Mouse (Mus musculus): Measurements from ENCODE around the gene Trim6. TPM values are rescaled to one million over a fixed set of nuclear protein-coding genes. Genes with fewer than 3 reads are reported as not detected.

Trim6 gene
- not detected for total RNA-seq (2023)

GRCm38 (mm10) chr7:104218701-104219569 lies at the start of gene Trim6:
TSS of gene Trim6 (plus strand) at chr7:104218793.

DNA sequence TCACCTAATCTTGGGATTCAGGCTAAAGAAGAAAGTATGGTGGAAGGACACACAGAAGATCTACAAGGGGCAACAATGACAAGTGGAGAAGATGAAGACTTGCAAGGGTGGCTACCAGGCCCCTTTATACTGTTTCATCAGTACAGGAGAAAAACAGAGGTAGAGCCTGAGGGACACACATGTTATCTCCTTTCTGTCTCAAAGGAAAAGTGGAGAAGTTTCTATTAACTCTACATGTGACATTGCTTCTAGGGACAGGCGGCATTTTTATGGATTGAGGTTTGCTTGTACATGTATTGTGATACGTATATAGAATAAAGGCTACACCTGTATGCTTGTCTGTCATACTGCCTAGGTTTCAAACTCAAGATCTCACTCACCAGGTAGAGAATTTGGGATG lies 35.3 kb upstream of the Trim6 start, which contains the start of gene Olfr648:
Gene Olfr648 (minus strand): TSS at position 101 of the 400 bp plus-strand sequence.

DNA sequence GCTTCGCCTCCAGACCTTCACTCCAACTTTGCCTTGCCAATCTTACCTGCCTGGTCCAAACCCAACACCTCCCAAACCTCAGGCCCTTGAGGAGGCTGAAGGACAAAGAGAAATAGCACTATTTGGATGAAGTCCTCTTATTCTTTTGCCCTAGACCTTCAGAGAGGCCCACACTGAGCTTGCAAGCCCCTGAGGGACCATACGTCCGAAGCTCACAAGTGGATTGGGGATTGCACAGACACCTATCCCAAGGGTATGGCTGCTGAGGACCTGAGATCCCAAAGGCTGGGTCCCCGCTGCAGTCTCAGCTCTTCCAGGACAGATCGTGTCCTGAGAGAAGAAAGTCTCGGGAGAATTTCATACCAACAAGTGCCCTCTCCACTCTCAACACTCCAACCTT lies 22.7 kb upstream of the Trim6 start, which contains the start of gene Olfr649:
Gene Olfr649 (minus strand): TSS at position 101 of the 400 bp plus-strand sequence.

GRCm38 (mm10) chr7:104244287-104245181 lies 25.9 kb downstream of the Trim6 start, which contains the start of gene Trim34a:
TSS of gene Trim34a (plus strand) at chr7:104244457.

Other genes with a start within 250 kb of the Trim6 start
- gene Olfr635, start 247.6 kb upstream of the Trim6 start, total RNA-seq (2023), result not detected
- not detected for gene Olfr638, start 220.0 kb upstream of the Trim6 start, total RNA-seq (2023)
- gene Olfr639, start 201.5 kb upstream of the Trim6 start, total RNA-seq (2023), result not detected
- not detected for gene Olfr640, start 193.2 kb upstream of the Trim6 start, total RNA-seq (2023)
- gene Olfr641, start 183.3 kb upstream of the Trim6 start, total RNA-seq (2023), result not detected
- gene Olfr642, start 166.1 kb upstream of the Trim6 start, total RNA-seq (2023), result not detected
- not detected for gene 4930516K23Rik, start 157.3 kb upstream of the Trim6 start, total RNA-seq (2023)
- not detected for gene Olfr644, start 146.9 kb upstream of the Trim6 start, total RNA-seq (2023)
- not detected for gene Olfr645, start 133.3 kb upstream of the Trim6 start, total RNA-seq (2023)
- not detected for gene Olfr646, start 113.9 kb upstream of the Trim6 start, total RNA-seq (2023)
- not detected for gene Ubqln5, start 89.0 kb upstream of the Trim6 start, total RNA-seq (2023)
- not detected for gene Olfr643, start 81.4 kb upstream of the Trim6 start, total RNA-seq (2023)
- gene Ubqln3, start 75.5 kb upstream of the Trim6 start, total RNA-seq (2023), result not detected
- not detected for gene Ubqlnl, start 68.2 kb upstream of the Trim6 start, total RNA-seq (2023)
- not detected for gene Olfm5, start 54.0 kb upstream of the Trim6 start, total RNA-seq (2023)
- gene Olfr648, start 35.4 kb upstream of the Trim6 start, total RNA-seq (2023), result not detected
- gene Olfr649, start 22.8 kb upstream of the Trim6 start, total RNA-seq (2023), result not detected
- gene Trim34a, start 25.7 kb downstream of the Trim6 start, total RNA-seq (2023), result 28.4 TPM
- 23.9 TPM for gene Trim5, start 69.3 kb downstream of the Trim6 start, total RNA-seq (2023)
- 96.4 TPM for gene Trim12a, start 96.7 kb downstream of the Trim6 start, total RNA-seq (2023)
- 2.1 TPM for gene Trim34b, start 110.7 kb downstream of the Trim6 start, total RNA-seq (2023)
- gene Trim12c, start 134.6 kb downstream of the Trim6 start, total RNA-seq (2023), result 42.5 TPM
- 1.9 TPM for gene Trim30b, start 151.1 kb downstream of the Trim6 start, total RNA-seq (2023)
- gene Trim30c, start 182.0 kb downstream of the Trim6 start, total RNA-seq (2023), result 9.8 TPM
- 73.6 TPM for gene Trim30a, start 246.4 kb downstream of the Trim6 start, total RNA-seq (2023)